Mouse (Mus musculus): ENCODE data around the gene Pip5k1c. TPM values are rescaled to one million over a fixed set of nuclear protein-coding genes. Genes with fewer than 3 reads are reported as not detected.
A peak's percentile ranks its signal among the peaks of the same experiment; 100 is the strongest.

The Pip5k1c gene
- 7.4 and 10.0 TPM in 2 replicates for total RNA-seq (2014; rRNA removed)
- 25.8 and 30.1 TPM in 2 replicates for polyA plus RNA-seq (2012; rRNA removed)

- H3K27me3 ChIP-seq (ENCODE audit: control insufficient read depth, insufficient read depth, low read length): no peaks in the 10 kb centered on the region
- H3K4me3 ChIP-seq (ENCODE audit: insufficient read depth, low read depth, low read length): peak within 1 kb of the TSS; percentile 76
- H3K9ac ChIP-seq (ENCODE audit: low read depth, low read length): peak within 1 kb of the TSS; percentile 89
- peaks cover 51% of the 10 kb centered on the region for H3K79me2 ChIP-seq (ENCODE audit: control insufficient read depth, insufficient read depth, low read length)
- under 1% methylated on average over 80 of the region's 80 CpGs for WGBS
- peak; percentile 71; the same call in 1 of the 2 replicates for TF ChIP-seq POLR2A (IDR thresholded peaks at IDR 0.05; ENCODE audit: extremely low read depth, insufficient read depth, low read length)
- peak; percentile 81 for TF ChIP-seq CTCF (IDR thresholded peaks at IDR 0.05; ENCODE audit: low read depth, low read length)
- H3K27ac ChIP-seq (replicated peaks; ENCODE audit: insufficient read depth, low read depth, low read length): peak within 1 kb of the TSS; percentile 58
- peak; percentile 98 for DNase-seq (ENCODE audit: extremely low read depth, low read depth, low spot score)
- H3K4me1 ChIP-seq (ENCODE audit: control insufficient read depth, insufficient read depth, low read length): peaks cover 30% of the 10 kb centered on the region
- H3K36me3 ChIP-seq (ENCODE audit: control insufficient read depth, insufficient read depth, low read length): no peaks in the 10 kb centered on the region
These were observed at the start of gene Pip5k1c for GRCm38 (mm10) chr10:81292554-81293333. Gene Pip5k1c, plus strand, starts transcription at chr10:81292963.

GRCm38 (mm10) chr10:81244146-81244545, 48.6 kb upstream of the Pip5k1c start:
- no peaks in the 10 kb centered on the region for H3K79me2 ChIP-seq (ENCODE audit: control insufficient read depth, insufficient read depth, low read length)
- no peaks in the 10 kb centered on the region for H3K36me3 ChIP-seq (ENCODE audit: control insufficient read depth, insufficient read depth, low read length)
- TF ChIP-seq POLR2A (IDR thresholded peaks at IDR 0.05; ENCODE audit: extremely low read depth, insufficient read depth, low read length) (no peak), CTCF (IDR thresholded peaks at IDR 0.05; ENCODE audit: low read depth, low read length) (no peak)
- 86% methylated on average over 4 of the region's 4 CpGs for WGBS
- H3K9ac ChIP-seq (ENCODE audit: low read depth, low read length): no peak overlapping the region
- no peak for DNase-seq (ENCODE audit: extremely low read depth, low read depth, low spot score)
- H3K27ac ChIP-seq (replicated peaks; ENCODE audit: insufficient read depth, low read depth, low read length): no peak overlapping the region
- no peaks in the 10 kb centered on the region for H3K4me1 ChIP-seq (ENCODE audit: control insufficient read depth, insufficient read depth, low read length)
- H3K27me3 ChIP-seq (ENCODE audit: control insufficient read depth, insufficient read depth, low read length): 0 out of 2 replicates have a peak, but pooled peaks cover 9% of the 10 kb centered on the region
- H3K4me3 ChIP-seq (ENCODE audit: insufficient read depth, low read depth, low read length): no peak overlapping the region

- DNase-seq (ENCODE audit: extremely low read depth, low read depth, low spot score): no peak
- no peak overlapping the region for H3K27ac ChIP-seq (replicated peaks; ENCODE audit: insufficient read depth, low read depth, low read length)
- H3K9ac ChIP-seq (ENCODE audit: low read depth, low read length): no peak overlapping the region
- no peaks in the 10 kb centered on the region for H3K4me1 ChIP-seq (ENCODE audit: control insufficient read depth, insufficient read depth, low read length)
- H3K36me3 ChIP-seq (ENCODE audit: control insufficient read depth, insufficient read depth, low read length): no peaks in the 10 kb centered on the region
- H3K27me3 ChIP-seq (ENCODE audit: control insufficient read depth, insufficient read depth, low read length): 0 out of 2 replicates have a peak, but pooled peaks cover 6% of the 10 kb centered on the region
- peak; percentile 93 for TF ChIP-seq CTCF (IDR thresholded peaks at IDR 0.05; ENCODE audit: low read depth, low read length)
- no peak for TF ChIP-seq POLR2A (IDR thresholded peaks at IDR 0.05; ENCODE audit: extremely low read depth, insufficient read depth, low read length)
- H3K4me3 ChIP-seq (ENCODE audit: insufficient read depth, low read depth, low read length): no peak overlapping the region
- WGBS: 18% methylated on average over 17 of the region's 17 CpGs
- no peaks in the 10 kb centered on the region for H3K79me2 ChIP-seq (ENCODE audit: control insufficient read depth, insufficient read depth, low read length)
These were observed 48.2 kb upstream of the Pip5k1c start for GRCm38 (mm10) chr10:81244595-81244994.

GRCm38 (mm10) chr10:81245166-81245565, 47.6 kb upstream of the Pip5k1c start:
- no peaks in the 10 kb centered on the region for H3K36me3 ChIP-seq (ENCODE audit: control insufficient read depth, insufficient read depth, low read length)
- no peak overlapping the region for H3K27ac ChIP-seq (replicated peaks; ENCODE audit: insufficient read depth, low read depth, low read length)
- DNase-seq (ENCODE audit: extremely low read depth, low read depth, low spot score): no peak
- no peaks in the 10 kb centered on the region for H3K4me1 ChIP-seq (ENCODE audit: control insufficient read depth, insufficient read depth, low read length)
- no peak overlapping the region for H3K9ac ChIP-seq (ENCODE audit: low read depth, low read length)
- TF ChIP-seq POLR2A (IDR thresholded peaks at IDR 0.05; ENCODE audit: extremely low read depth, insufficient read depth, low read length) (no peak), CTCF (IDR thresholded peaks at IDR 0.05; ENCODE audit: low read depth, low read length) (no peak)
- H3K4me3 ChIP-seq (ENCODE audit: insufficient read depth, low read depth, low read length): no peak overlapping the region
- WGBS: 94% methylated on average over 6 of the region's 6 CpGs
- H3K27me3 ChIP-seq (ENCODE audit: control insufficient read depth, insufficient read depth, low read length): 0 out of 2 replicates have a peak, but pooled peaks cover under 1% of the 10 kb centered on the region
- no peaks in the 10 kb centered on the region for H3K79me2 ChIP-seq (ENCODE audit: control insufficient read depth, insufficient read depth, low read length)

GRCm38 (mm10) chr10:81247804-81248203, 45.0 kb upstream of the Pip5k1c start:
- Histone ChIP-seq H3K27ac (replicated peaks; ENCODE audit: insufficient read depth, low read depth, low read length) (no peak overlapping the region), H3K36me3 (ENCODE audit: control insufficient read depth, insufficient read depth, low read length) (no peaks in the 10 kb centered on the region), H3K79me2 (ENCODE audit: control insufficient read depth, insufficient read depth, low read length) (no peaks in the 10 kb centered on the region), H3K4me3 (ENCODE audit: insufficient read depth, low read depth, low read length) (no peak overlapping the region), H3K27me3 (ENCODE audit: control insufficient read depth, insufficient read depth, low read length) (no peaks in the 10 kb centered on the region), H3K9ac (ENCODE audit: low read depth, low read length) (no peak overlapping the region), H3K4me1 (ENCODE audit: control insufficient read depth, insufficient read depth, low read length) (no peaks in the 10 kb centered on the region)
- 45% methylated on average over 2 of the region's 2 CpGs for WGBS
- peak; percentile 35 for DNase-seq (ENCODE audit: extremely low read depth, low read depth, low spot score)
- TF ChIP-seq CTCF (IDR thresholded peaks at IDR 0.05; ENCODE audit: low read depth, low read length) (no peak), POLR2A (IDR thresholded peaks at IDR 0.05; ENCODE audit: extremely low read depth, insufficient read depth, low read length) (no peak)

GRCm38 (mm10) chr10:81249442-81249841, 43.3 kb upstream of the Pip5k1c start:
- Histone ChIP-seq H3K27me3 (ENCODE audit: control insufficient read depth, insufficient read depth, low read length) (no peaks in the 10 kb centered on the region), H3K36me3 (ENCODE audit: control insufficient read depth, insufficient read depth, low read length) (no peaks in the 10 kb centered on the region), H3K27ac (replicated peaks; ENCODE audit: insufficient read depth, low read depth, low read length) (no peak overlapping the region), H3K4me3 (ENCODE audit: insufficient read depth, low read depth, low read length) (no peak overlapping the region), H3K9ac (ENCODE audit: low read depth, low read length) (no peak overlapping the region), H3K79me2 (ENCODE audit: control insufficient read depth, insufficient read depth, low read length) (no peaks in the 10 kb centered on the region), H3K4me1 (ENCODE audit: control insufficient read depth, insufficient read depth, low read length) (no peaks in the 10 kb centered on the region)
- 93% methylated on average over 8 of the region's 8 CpGs for WGBS
- no peak for DNase-seq (ENCODE audit: extremely low read depth, low read depth, low spot score)
- TF ChIP-seq POLR2A (IDR thresholded peaks at IDR 0.05; ENCODE audit: extremely low read depth, insufficient read depth, low read length): no peak
- TF ChIP-seq CTCF (IDR thresholded peaks at IDR 0.05; ENCODE audit: low read depth, low read length): no peak

Data from liver, adult 2 months (tissue).